In genomic region chr10:75854096-75854495, GRCm38 (mm10) we compare ENCODE assay signal across 1 mouse cellular context.
TF ChIP-seq lines count a peak whose summit lies in the region.

No protein-coding gene starts in this region.

TF ChIP-seq in MEL, 35 proteins besides CTCF, POLR2A, EP300 and RAD21:
- no peak for TF ChIP-seq ZC3H11A (IDR thresholded peaks at IDR 0.05; ENCODE audit: low read depth, low read length)
- no peak for TF ChIP-seq MXI1 (IDR thresholded peaks at IDR 0.05; ENCODE audit: low read depth, low read length)
- TF ChIP-seq MEF2A (IDR thresholded peaks at IDR 0.05; ENCODE audit: extremely low read depth, insufficient replicate concordance, low read depth, low read length, poor library complexity, severe bottlenecking) = no peak
- no peak for TF ChIP-seq BHLHE40 (IDR thresholded peaks at IDR 0.05; ENCODE audit: borderline replicate concordance, low read depth, low read length)
- no peak for TF ChIP-seq MYB (IDR thresholded peaks at IDR 0.05; ENCODE audit: low read depth, low read length)
- TF ChIP-seq MYC (IDR thresholded peaks at IDR 0.05; ENCODE audit: low read depth, low read length) = no peak
- TF ChIP-seq UBTF (IDR thresholded peaks at IDR 0.05; ENCODE audit: borderline replicate concordance, insufficient read depth, low read depth, low read length) = no peak
- no peak for TF ChIP-seq USF2 (IDR thresholded peaks at IDR 0.05; ENCODE audit: borderline replicate concordance in 1 of 2, insufficient read depth in 1 of 2, low read depth in 1 of 2, low read length in 2 of 2)
- no peak for TF ChIP-seq RCOR1 (IDR thresholded peaks at IDR 0.05; ENCODE audit: low read depth, low read length)
- no peak for TF ChIP-seq NRF1 (IDR thresholded peaks at IDR 0.05; ENCODE audit: insufficient read depth, low read depth, low read length, poor library complexity, severe bottlenecking)
- TF ChIP-seq NELFE (IDR thresholded peaks at IDR 0.05; ENCODE audit: low read depth, low read length) = no peak
- no peak for TF ChIP-seq SMC3 (IDR thresholded peaks at IDR 0.05; ENCODE audit: low read depth, low read length)
- no peak for TF ChIP-seq TAL1 (IDR thresholded peaks at IDR 0.05; ENCODE audit: low read length)
- TF ChIP-seq TCF12 (IDR thresholded peaks at IDR 0.05; ENCODE audit: low read depth, low read length) = no peak
- TF ChIP-seq JUND (IDR thresholded peaks at IDR 0.05; ENCODE audit: low read depth, low read length) = no peak
- TF ChIP-seq ZNF384 (IDR thresholded peaks at IDR 0.05; ENCODE audit: low read depth, low read length) = no peak
- TF ChIP-seq TBP (IDR thresholded peaks at IDR 0.05; ENCODE audit: low read depth, low read length) = no peak
